Mouse (Mus musculus) bone marrow macrophage, adult 2 months (primary cell): ENCODE measurements around the gene Tfpi.

Source experiments
- CTCF ChIP-seq: IDR thresholded peaks from 2 replicates; pipeline ENCODE4 v1.5.1; 2012; ENCODE audit warnings: low read depth, mild to moderate bottlenecking, low read length, moderate library complexity
- POLR2A ChIP-seq: IDR thresholded peaks from 2 replicates; pipeline ENCODE4 v1.6.1; 2012; ENCODE audit warnings: mild to moderate bottlenecking, low read depth, low read length, borderline replicate concordance

DNA sequence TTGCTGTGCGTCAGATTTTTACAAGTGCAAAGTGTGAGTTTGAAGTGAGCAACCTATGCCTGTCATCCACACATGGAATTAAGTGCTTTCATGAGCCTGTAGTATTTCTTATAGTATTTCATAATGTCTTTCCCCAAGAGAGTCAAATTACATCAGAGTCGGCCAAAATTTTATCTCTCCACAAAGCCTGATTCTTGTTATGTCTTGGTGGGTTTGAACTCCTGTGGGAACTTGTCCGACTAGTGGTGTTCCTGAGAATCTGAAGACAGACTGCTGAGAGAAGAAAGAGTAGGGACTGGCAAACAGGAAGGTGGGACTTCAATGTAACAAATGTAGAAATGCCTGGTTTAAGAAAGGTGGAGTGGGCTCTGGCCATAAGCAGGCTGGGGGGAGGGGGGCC, 47.7 kb downstream of the Tfpi start:
- TF ChIP-seq CTCF (no peak), POLR2A (no peak)
